Mouse (Mus musculus): Measurements from ENCODE around the gene Chst8.

The Chst8 gene

DNA sequence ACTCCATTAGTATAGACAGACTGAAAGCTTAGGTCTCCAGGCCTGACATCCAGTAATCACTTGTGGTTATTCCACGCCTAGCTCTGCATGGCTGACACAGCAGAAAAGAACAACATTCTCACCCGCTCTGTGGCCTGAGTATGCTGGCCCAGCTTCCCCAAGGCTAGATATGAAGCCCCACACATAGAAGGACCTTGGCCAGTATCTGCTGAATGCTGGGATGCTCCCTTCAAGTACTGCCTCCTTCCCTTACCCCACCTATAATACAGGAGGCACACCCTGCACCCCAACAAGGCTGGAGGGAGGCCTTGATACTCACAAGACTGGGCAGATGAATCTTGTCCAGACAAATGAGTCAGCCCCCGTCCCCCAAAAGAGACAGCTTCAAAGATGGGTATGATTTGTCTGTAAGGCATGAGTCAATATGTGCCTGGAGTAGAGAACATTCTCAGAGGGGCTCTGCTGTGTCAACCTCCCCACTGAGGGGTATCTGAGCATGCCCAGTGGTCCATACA lies 6.8 kb downstream of the Chst8 start:
- intact Hi-C loops (cut with DNase I), result loop anchor here (5.0 kb wide), 1 partner anchor 53 kb away; no protein-coding TSS in a partner anchor

DNA sequence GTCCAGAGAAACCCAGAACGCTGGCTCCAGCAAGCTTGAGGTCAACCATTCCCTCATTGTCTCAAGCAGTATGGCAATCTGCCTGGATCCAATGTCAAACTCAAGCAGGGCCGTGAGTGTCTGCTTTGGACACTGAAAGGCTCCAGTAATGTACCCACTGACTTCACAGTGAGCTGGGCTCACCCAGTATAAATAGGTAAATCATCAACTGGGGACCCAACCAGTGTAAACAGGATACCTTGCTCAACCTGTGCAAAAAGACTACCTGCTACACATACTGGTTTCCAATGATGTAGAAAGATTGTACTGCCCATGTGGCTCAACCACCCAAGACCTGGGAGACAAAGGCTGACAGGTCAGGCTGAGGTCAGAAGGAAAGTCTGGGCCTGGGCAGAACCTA lies 7.5 kb downstream of the Chst8 start:
- intact Hi-C loops (cut with DNase I), result loop anchor here (5.0 kb wide), 1 partner anchor 53 kb away; no protein-coding TSS in a partner anchor

DNA sequence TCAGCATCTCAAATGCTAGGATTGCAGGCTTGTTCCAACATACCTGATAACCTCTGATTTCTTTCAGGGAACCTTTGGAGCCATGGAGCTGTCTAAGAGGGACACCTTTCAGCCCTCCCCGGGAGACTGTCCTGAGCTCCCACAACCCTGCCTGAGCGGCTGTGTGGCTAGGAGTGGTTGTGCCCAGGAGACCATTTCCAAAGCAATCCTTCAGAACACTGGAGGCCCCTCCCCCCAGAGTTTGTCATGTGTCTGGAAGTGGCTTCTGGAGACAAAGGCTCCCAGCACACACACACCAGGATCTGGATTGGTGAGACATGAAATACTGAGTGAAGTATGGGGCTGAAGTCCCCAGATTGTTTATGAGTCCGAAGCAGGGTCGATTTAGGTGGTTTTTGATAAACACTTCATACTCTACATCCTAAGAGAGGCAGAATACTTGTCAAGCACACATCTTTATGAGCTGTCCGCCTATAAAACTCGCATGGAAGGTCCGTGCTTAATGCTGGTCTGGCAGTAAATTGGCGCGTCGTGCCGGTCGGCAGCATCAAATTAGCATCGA lies 12.5 kb downstream of the Chst8 start:
- intact Hi-C loops (cut with DNase I), result no loop called here

DNA sequence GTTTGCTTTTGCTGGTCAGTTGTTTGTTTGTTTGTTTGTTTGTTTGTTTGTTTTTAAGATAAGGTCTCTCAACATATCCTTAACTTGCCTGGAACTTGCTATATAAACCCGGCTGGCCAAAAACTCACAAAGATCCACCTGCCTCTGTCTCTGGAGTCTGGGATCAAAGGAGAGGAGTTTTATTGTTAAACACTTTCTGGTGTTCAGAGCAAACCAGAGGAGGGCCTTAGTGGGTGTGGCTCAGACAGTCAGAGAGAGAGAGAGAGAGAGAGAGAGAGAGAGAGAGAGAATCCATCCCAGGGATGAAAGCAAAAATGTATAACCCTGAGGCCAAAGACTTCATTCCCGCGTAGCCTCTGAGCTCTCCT lies 13.1 kb downstream of the Chst8 start:
- intact Hi-C loops (cut with DNase I), result no loop called here

DNA sequence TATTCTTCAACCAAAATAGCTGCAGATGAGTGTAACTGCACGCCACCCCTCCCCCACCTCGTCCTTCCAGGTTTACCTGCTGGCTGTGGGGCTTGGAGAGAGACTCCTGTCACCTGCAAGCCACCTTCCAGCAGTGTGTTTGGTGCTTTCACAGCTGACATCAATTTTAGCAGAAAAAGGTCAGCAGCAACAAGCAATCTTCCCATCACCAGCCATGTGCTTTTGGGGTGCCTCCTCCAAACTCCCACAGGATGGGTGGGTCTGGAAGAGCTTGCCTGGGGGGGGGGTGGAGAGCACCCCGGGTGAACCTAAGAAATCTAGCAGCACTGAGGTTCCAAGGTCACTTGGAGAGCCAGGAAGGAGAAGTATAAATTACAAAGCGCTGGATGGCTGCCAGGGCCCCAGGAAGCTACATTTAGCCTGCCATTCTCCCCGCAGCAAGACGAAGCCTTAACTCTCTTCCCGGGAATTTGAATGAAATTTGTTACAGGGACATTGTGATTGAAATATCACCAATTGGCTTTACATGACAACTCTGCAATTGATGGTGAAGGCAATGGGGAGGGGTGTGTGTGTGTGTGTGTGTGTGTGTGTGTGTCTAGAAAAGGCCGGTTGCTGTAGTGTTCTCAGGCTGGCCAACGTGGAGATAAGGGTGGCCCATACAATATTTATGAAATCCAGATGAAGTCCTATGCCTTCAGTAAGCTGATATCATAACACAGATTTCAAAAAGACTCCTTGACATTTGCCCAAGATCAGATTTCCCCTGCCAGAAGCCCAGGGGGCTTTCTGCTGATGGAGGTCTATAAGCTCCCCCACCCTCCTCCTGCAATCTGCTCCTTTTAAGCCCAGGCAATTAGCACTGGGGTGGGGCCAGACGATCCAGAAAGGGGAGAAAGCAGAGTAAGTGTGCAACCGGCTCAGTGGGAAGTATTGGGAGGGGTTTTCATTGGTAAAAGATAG lies 13.8 kb downstream of the Chst8 start:
- intact Hi-C loops (cut with DNase I), result no loop called here

DNA sequence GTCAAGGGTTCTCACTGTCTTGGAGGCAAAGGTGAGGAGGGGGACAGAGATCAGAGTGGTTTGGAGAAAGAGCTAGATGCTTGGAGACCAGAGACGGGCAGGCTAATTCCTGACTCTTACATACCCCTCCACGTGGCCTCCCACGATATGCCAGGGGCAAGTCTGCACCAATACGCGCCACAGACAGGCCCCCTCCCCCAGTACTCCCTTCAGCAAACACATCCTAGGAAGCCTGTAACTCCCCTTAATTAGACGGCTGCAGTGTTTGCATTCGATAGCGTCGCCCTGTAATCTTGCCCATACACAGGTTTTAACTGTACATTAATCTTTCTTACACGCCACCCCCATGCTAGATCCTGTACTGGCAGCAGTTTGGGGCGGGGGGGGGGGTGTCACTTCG lies 14.5 kb downstream of the Chst8 start:
- intact Hi-C loops (cut with DNase I), result no loop called here

DNA sequence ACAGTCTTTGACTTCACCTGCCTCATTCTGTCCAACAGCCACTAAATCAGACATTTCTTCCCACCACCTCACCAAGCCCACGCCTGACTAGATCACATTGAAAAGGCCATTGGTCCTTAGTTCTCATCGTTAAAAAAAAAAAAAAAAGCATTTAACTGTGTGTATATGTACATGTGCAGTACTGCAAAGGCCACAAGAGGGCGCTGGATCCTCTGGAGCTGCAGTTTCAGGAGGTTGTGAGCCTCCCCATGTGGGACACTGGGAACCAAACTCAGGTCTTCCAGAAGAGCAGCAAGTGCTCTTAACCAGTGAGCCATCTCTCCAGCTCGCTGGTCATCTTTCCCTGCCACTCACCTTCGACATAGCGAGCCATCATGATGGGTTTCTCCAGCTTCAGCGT lies 22.1 kb downstream of the Chst8 start:
- intact Hi-C loops (cut with DNase I), result no loop called here

DNA sequence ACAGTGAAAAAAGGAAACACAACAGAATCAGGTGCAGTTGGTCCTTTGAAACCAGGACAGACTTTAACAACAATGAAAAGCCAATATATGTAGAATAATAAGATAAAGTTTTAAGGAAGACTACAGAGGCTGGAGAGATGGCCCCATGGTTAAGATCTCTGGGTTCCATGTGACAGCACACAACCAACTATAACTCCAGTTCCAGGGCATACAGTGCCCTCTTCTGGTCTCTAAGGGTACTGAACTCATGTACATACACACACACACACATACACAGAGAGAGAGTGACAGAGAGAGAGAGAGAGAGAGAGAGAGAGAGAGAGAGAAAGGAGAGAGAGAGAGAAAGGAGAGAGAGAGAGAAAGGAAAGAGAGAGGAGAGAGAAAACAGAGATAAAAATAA lies 25.3 kb downstream of the Chst8 start:
- intact Hi-C loops (cut with DNase I), result no loop called here

DNA sequence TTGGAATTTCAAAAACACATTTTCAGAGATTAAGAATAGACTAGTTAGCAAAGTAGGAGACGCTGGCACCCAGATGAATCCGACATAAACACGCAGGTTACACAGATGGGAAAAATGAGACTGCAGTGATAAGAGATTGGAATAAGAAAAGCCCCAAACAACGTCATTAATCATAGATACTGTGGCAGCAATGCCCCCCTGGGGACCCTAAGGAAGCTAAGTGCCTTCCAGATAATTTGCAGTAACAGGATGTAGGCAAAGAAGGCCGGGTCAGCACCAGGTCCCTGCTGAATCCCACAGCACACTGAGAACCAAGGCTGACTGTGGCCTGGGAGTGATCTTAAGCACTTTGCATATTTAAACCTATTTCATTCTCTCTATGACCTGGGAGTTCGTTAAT lies 27.5 kb downstream of the Chst8 start:
- intact Hi-C loops (cut with DNase I), result no loop called here

DNA sequence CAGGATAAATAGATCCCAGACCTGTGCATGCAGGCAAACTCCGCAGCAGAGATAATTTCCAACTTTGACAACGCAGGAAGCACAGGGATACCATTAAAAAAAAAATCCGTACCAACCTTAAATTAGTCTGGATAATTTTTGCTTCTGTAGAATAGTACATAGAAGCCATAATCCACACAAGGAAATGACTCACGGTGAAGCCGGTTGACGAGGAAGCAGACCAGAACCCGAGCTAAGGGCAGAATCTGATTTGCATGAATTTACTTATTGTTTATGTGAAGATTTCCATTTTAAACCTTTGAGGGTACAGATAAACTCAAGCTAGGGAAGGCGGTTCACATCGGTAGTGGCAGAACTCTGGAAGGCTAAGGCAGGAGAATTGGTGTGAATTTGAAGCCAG lies 28.0 kb downstream of the Chst8 start:
- intact Hi-C loops (cut with DNase I), result no loop called here

DNA sequence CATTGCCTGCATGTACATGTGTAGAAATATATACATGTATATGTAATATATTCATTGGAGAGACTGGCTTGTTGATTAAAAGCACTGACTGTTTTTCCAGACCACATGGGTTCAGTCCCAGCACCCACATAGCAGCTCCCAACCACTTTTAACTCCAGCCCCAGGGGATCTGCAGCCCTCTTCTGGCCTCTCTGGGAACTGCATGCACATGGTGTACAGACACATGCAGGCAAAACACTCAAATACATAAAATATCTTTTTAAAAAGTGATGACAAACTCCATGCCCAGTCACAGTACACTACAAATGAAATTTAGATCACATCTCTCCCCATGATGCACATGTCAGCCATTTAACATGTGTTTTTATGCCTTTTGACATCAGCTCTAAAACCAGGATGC lies 30.5 kb downstream of the Chst8 start:
- intact Hi-C loops (cut with DNase I), result no loop called here

DNA sequence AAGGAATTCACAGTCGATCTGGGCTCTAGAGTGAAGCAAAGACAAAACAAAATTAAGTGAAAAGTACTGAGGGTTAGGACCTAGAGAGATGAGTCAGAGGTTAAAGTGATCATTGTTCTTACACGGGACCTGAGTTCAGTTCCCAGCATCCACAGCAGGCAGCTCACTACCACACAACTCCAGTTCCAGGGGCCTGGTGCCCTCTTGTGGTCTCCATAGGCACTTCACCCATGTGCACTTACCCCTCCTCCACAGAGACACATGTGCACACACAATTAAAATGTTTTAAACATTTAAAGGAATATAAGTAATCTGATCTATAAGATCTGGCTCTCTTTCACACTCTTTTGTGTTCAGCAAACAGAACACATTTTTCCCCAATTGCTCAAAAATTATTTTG lies 31.3 kb downstream of the Chst8 start:
- intact Hi-C loops (cut with DNase I), result no loop called here

DNA sequence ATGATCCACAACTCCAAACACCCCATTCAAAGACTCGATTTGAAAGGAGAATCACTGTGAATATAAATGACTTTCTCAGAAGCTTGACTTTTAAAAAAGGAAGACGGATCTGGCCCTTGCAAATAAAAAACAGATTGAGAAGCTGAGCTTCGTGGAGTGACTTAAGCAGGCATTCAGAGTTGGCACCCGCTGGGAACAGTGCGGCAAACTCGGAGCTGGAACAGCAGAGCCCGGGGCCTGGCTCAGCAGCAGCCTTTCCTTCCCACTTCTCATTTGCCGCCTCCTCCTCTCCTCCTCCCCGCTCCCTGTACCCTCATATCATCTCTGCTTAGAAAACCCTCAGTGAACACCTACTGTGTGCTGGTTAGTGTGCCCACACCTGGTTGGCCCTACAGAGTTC lies 34.1 kb downstream of the Chst8 start:
- intact Hi-C loops (cut with DNase I), result no loop called here

DNA sequence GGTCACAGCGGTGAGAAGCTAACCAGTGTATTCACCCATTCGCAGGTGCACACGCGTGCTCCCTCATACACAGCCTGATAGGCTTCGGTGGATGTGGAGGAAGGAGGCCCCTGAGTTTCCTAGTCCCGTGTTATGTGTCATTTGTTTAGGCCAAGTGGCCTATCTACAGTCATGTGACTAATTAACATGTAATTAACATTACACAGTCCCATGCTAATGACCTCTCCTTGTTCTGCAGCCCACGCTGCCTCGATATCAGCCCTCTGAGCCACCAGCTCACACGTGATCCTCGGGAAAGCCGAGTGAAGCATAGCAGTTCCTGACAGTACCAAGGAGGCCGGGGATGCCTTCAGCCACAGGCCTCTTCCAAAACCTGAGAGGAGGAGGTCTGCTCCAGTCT lies 36.9 kb downstream of the Chst8 start:
- intact Hi-C loops (cut with DNase I), result no loop called here

DNA sequence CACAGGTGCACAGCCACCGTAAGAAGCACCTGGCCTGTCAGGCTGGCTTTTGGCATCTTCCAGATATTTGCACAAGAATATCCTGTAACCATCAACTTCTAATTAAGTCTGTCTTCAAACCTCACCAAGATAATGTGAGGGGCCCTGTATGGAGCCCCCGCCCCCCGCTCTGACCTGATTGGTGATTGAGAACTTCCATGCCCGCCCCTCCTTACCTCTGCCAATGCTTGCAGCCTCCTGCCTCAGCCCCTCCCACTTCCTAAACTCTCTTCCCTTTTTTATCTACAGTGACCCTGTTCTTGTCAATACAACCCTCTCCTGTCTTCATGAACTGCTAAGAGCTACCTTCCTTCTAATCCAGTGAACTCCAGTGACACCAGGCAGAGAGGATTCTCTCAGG lies 37.6 kb downstream of the Chst8 start:
- intact Hi-C loops (cut with DNase I), result loop anchor here (5.0 kb wide), 1 partner anchor 142 kb away; no protein-coding TSS in a partner anchor

DNA sequence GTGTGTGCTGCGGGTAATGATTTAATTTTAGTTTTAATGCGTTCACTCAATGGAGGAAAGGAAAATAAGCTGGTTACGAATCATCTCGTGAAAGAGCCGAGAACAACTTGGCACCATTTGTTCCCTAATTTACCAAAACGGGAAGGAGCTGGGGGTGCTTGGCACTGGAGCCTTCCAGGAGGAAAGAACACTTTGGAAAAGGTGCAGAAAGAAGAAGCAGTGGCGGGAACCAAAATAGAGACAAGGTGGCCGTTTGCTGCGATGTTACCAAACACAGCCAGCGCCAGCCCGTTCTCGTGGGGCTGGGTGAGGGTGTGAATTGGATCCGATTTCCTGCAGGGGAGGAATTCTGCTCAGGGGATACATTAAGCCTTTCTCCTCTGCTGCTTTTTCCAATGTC lies 38.5 kb downstream of the Chst8 start:
- intact Hi-C loops (cut with DNase I), result loop anchor here (5.0 kb wide), 1 partner anchor 143 kb away; no protein-coding TSS in a partner anchor

DNA sequence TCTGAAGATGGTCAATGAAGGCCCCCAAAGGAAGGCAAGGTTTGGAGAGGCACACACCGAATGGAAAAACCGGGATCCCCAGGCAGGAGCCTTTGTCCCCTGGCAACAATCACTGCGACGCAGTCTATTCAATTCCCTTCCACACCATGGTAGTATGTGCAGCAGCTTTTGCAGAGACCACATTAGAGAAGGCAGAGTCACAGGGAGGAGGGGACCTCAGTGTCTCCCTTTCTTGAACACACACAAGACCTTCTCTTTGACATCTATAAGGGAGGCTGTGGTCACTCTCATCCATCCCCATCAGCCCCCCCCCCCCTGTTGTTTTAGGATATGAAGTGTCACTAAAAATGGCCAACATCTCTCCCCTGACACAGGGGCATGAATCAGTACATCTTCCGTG lies 39.2 kb downstream of the Chst8 start:
- intact Hi-C loops (cut with DNase I), result loop anchor here (5.0 kb wide), 1 partner anchor 144 kb away; no protein-coding TSS in a partner anchor

DNA sequence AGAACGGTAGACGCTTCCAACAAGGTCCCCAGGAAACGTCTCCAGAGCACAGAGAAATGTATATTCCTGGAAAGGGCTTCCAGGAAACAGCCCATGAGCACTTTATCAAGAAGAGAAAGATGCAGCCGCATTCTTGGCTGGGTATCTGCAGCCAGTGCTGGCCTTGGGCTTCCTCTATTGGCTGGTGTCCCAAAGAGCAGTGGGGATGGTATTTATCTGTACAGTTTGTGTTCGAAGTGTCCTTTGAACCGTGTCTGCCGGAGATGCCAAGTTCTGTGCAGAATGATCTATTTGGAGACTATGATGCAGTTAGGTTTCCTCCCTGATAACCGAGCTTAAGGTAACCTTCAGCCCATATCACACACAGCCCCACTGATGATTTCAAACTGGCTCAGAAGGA lies 43.0 kb downstream of the Chst8 start:
- intact Hi-C loops (cut with DNase I), result no loop called here

DNA sequence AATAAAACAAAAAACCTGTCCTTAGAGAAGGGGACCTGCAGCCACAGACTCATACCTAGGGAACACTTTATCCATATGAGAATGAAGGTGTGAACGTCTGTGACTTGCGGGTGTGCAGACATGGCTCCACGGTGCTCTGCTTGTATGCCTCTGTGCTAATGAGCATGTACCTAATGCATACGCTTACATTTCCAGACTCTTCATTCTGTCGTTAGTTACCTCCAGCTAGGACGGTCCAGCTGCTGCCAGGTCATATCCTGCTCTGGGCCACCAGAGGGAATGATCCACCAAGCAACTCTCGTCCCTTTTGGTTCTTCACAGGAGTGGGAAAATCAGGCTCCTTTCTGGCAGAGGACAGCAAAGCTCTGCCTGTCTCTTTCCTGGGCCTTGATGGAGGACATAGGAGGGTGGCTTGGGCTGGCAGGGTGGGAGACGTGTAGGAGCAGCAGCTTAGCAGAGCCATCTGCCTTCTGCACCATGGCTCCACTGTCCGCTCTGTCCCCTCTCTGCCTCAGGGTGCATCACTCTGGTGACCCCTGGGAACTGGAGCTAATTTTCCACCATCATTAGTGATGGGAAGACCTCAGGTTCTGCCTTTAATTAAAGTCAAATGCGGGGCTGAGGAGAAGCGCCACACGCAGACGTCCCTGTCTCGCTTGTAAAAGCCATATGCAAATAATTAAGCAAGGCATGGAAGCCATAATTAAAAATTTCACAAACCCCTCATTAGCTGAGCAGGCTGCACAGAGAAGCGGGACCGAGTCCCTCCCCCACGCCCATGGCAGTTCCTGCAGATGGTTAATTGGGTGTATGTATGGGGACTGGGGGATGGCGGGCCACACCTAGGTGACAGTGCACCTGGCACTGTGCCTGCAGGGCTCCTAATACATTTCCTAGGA lies 48.0 kb downstream of the Chst8 start:
- intact Hi-C loops (cut with DNase I), result no loop called here

DNA sequence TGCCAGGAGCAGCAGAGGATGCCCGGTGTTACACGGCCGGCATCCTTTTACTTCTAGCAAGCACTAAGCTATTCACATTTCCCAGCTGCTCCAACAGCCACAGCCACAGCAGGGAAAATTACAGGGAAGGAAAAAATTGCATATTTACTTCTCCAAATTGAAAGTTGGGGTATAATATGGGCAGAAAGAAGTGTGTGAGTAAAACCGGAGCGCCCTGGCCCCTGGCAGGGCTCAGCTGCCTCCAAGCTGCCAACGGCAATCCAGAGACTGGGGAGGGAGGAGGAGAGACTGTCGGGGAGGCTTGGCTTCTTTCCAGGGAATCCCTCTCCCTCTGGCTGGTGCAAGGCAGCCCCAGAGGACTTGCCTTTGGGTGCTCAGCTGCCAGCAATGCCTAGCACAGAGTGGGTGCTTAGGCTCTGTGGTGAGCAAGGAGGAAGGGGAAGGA lies 53.1 kb downstream of the Chst8 start:
- intact Hi-C loops (cut with DNase I), result no loop called here

DNA sequence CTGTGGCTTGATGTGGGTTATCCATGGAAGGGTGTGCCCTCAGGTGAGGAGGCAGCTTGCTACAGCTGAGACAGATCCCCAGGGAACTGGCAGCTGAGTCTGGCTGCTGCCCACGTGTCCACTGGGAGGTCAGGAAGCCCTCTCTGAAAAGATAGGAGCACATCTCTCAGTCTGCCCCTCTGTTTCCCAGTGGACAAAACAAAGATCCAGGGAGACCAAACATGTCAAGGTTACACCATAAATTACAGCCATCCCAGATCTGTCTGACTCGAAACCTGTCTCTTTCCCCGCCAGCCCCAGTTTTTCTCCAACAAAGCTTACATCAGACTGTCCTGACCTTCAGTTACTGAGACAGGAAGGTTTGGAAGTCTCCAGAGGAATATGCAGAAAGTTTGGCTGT lies 53.8 kb downstream of the Chst8 start:
- intact Hi-C loops (cut with DNase I), result no loop called here
